Mouse (Mus musculus): ENCODE results near the gene Olfr968.

Gene Olfr968

DNA sequence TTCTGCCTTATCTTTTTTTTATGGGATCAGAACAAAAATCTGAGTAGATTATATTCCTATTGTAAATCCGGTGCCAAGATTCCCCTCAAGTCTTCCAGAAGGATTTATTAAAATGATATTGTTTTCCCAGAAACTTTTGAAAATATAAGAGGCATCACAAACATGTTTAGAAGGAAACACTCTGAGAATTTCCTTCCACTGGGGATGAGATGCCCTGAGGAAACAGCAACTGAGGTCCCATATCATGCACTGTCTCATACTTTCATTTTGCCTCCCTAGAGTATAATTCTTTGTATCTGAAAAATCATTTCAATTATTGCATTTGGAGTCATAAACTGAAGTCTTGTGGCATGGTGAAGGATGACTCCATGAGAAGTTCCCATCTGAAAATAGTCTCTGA, at the start of gene Olfr968:
Gene Olfr968, minus strand, starts transcription at position 101 of the 400 bp plus-strand sequence.
- DNase-seq (ENCODE audit: low spot score) = no peak

DNA sequence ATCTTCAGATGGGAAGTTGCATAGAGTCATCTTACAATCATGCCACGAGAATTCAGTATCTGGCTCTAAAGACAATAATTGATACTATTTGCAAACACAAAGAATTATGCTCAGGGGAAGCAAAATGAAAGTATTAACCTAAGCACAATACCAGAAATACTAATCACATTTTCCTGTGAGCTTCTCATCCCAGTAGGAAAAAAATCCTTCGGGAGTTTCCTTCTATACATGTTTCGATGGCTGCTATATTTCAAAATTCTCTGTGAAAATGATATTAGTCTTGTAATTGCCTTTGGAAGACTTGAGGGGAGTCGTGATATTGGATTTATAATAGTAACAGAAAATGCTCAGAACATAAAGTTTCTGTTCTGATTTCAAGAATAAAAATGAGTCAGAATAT, 25.5 kb upstream of the Olfr968 start, which contains the start of gene Olfr970:
Gene Olfr970, plus strand, starts transcription at position 301 of the 400 bp plus-strand sequence.
- DNase-seq (ENCODE audit: low spot score) = no peak

DNA sequence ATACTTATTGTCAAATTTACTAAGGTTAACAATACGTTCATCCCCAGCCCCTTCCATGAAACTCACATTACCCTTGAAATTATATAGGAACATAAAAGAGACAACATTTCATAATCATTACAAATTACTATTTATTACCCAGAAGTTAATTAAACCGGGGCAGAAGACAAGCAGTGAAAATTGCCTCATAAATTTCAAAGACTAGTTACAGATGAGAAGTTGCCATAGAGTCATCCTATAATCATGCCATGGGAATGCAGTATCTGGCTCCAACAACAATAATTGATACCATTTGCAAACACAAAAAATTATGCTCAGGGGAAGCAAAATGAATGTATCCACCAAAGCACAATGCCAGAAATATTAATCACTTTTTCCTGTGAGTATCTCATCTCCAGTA, 7.5 kb upstream of the Olfr968 start, which contains the start of gene Olfr969:
Gene Olfr969, plus strand, starts transcription at position 388 of the 400 bp plus-strand sequence.
- no peak for DNase-seq (ENCODE audit: low spot score)

DNA sequence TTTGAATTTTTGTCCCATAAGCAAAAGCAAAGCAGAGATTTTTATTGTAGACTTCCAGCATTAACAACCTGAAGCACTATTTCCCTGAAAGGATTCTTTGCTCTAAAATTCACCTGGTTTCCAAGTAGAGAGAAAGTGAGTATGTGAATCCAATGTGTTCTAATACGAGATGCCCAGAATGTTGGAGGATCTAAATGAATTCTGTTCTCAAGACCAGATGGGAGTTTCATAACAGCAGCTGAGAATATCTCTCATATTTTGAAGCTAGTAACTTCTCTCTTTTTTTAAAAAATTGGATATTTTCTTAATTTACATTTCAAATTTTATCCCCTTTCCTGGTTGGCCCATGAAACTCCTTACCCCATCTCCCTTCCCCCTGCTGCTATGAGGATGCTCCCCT, 36.6 kb downstream of the Olfr968 start:
- no peak for DNase-seq (ENCODE audit: low spot score)

DNA sequence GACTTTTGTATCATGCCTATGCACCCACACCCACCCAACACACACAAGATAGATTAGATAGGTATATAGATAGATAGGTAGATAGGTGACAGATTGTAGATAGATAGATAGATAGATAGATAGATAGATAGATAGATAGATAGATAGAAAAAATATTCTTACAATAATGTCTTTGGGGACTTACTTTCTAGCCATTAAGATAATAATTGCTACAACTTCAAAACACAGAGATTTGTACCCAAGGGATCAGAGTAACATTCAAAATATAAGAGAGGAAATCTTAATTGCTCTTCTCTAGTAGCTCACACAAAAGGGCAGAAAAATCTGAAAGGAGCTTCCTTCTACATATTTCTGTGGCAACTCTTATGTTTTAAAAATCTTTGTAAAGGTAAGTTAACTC, 37.1 kb downstream of the Olfr968 start, which contains the start of gene Olfr967:
Gene Olfr967, plus strand, starts transcription at position 301 of the 400 bp plus-strand sequence.
- no peak for DNase-seq (ENCODE audit: low spot score)

DNA sequence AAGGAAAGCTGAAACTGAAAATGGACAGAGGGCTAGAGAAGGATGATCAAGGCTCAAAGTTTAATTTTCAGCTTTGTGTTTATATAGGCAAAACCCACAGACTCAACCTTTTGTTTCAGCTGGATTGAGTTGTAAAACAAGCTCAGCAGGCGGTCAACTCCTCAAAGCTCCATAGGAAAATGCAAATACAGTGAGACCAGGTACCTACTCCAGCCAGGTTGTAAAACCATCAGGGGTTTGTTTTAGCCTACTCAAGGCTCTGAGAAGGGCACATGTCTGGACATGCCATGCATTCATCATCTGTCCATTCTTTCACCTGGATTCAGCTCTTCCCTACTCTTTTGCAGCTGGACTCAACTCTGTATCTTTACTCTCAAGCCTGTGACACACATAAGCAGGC, 42.3 kb downstream of the Olfr968 start:
- DNase-seq (ENCODE audit: low spot score) = no peak

DNA sequence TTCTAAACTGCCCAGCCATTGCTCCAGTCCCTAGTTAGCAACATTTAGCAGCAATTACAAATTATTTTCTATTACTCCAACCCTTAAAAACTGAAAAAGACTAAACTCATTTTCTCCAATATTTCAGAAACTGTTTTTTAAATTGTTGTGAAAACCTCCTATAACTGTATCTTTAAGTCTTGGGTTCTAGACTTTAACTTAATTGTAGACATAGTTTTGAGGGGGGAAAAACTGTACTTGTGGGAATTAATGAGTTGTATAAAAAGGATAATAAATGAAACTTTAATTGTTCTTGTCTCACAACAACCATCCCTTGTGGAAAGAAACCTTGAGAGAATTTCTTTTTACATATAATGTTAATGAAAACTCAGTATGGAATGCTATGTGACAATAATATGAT, 52.4 kb downstream of the Olfr968 start, which contains the start of gene Olfr150:
Gene Olfr150, plus strand, starts transcription at position 301 of the 400 bp plus-strand sequence.
- DNase-seq (ENCODE audit: low spot score) = no peak

Measured in urinary bladder, postnatal 25 days (tissue).